Mouse (Mus musculus) heart, adult 8-10 months (tissue): ENCODE results near the gene Sox8. TPM values are rescaled to one million over a fixed set of nuclear protein-coding genes. Genes with fewer than 3 reads are reported as not detected.

Experiments
- DNase-seq: peaks from one replicate; pipeline ENCODE4 v3.0.0; 2022; ENCODE audit warnings: low spot score
- total RNA-seq, 4 experiments: library from RNA; stranded (reverse); gene quantifications; 2 replicates each; pipeline ENCODE4 v1.2.4; 2022

Sox8 gene
- total RNA-seq, 4 experiments from 2014 or later = 0.24 to 0.37 (median 0.32) TPM

DNA sequence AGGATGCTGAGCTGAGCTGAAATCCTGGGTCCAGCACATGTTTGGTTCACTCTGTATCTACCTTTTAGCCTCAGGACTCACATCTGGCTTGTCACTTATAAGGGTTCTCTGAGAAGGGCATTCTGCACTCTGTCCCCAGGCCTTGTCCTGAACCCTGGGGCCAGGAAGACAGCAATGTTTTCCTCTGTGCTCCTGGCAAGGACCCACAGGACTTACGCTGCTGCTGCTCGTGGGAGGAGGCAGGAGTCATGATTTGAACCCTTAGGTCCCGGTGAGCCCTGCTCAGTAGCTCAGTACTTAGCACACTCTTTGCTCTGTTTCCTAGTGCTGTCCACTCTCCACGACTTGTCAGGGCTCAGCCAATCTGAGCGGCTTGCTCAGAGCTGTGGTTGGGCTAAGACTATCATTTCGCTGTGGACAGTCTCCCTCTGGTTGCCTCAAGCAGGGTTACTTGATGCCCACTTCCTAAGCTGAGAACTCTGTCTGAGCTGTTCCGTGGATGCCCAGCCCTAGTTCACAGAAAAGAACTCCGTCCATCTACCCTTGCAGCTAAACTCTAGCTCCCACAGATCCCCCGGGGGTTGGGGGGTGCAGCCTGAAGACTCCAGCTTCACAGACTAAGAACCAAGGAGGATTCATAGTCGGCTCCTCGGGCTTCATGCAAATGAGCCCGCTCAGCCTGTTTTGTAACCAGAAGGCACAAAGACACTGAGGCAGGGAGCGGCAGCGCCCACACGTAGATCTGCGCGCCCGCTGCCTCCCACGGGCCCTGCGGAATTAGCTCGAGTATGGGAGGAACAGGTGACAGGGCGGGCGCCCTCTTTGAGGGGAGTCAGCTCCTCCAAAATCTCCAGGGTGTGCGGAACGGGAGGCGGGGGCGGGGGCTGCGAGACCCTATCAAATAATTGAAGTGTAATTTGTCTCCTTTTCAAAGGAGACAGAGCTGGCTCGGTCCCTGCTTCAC is 14.5 kb downstream of the Sox8 start:
- DNase-seq = no peak

DNA sequence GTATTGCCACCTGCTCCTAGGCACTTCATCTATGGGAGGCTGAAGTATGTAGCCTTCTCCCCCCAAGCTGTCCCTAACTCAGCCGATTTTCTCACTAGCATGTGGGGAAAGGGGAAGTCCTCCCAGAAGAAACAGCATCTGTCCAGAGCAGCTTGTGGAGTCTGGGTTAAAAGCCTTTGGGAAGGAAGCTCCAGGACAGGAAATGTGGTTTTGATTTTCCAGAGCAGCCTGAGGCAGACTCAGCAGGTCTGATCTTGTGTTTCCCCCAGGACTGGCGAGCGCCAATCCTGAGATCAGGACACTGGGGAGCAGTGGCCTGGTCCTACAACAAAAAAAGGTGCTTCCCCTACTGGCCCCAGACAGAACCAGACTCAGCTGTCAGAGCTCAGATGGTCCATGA is 15.3 kb downstream of the Sox8 start:
- DNase-seq = no peak

DNA sequence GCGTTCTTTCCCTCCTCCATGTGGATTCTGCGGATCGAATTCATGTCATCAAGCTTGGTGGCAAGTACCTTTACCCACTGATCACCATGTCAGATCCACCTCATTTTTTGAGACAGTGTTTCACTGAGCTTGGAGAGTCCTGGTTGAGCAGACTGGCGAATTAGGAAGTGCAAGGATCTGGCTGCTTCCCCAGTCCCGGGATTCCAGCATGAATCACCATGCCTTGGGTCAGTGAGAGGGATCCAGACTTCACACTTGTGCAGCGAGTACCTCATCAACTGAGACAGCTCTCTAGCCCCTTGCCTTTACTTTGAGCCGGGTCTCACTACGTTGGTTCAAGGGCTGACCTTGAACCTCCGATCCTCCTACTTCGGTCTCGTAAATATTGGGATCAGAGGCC is 19.2 kb downstream of the Sox8 start:
- DNase-seq = no peak

DNA sequence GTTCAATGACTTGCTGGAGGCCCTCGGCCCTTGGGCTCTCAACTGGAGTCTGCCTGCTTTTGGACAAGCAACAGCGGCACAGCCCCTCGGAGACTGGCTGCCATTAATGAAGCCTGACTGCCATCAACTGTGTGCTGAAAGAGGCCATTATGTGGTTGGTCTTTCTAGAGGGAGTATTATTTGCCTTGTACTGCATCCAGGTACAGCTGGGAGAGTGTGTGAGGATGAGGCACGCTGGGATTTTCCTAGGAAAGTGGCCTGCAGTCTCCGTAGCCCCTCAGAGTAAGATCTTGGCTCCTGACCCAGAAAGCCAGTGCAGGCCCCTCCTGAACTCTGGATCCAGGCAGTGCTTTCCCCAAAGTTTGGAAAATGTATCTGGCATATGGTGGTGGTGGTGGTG is 20.5 kb downstream of the Sox8 start:
- no peak for DNase-seq

DNA sequence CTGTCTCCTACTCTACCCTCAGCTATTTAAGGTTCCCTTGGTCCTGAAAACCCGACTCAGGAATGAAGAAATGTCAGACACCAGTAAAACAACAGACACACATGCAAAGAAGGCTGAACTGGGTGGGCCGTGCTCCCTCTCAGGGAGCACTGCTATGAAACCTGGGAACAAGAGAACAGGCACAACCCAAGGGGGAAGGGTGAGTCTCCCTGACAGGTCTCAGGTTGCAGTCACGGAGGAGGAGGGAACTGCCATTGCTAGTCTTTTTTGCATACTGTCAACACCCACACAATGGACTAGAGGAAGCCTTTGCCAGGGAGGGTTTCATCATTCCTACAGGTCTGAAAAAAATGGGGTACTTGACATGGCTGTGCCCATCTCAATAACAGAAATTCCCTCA is 23.5 kb downstream of the Sox8 start:
- DNase-seq = no peak

DNA sequence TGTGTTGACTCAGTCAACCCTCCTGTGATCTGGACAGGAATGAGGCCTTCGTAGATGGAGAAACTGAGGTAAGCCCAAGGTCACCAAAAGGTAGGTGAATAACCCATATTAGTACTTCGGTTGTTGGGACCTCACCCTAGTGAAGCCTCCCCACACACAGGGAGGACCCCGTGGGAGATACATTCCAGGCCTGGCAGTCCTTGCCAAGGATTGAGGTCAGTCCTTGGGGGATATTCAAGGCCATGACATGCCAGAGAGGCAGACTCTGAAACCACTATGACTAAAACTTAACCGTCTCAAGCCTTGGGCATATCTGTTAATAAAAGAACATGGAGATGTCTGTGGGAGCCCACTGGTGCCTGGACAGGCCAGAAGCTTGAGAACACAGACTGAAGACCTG is 28.7 kb downstream of the Sox8 start:
- DNase-seq = no peak

DNA sequence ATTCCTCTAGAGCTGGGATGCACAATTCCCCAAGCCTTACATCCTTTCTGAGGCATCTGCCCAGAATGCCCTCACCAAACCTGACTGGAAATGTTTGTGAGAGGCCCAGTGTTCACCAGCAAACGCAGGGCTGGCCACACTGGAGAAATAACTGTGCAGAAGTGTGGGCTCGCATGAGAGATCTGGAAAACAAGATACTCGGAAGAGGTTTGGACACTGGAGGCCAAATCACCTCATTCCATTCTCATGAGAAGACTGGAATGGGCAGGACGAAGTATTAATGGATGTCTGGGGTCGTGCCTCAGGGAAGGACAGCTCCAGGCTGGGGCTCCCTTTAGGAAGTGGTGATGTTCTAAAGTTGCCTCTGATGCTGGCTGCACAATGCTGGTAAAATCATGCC is 29.8 kb downstream of the Sox8 start:
- DNase-seq = no peak

DNA sequence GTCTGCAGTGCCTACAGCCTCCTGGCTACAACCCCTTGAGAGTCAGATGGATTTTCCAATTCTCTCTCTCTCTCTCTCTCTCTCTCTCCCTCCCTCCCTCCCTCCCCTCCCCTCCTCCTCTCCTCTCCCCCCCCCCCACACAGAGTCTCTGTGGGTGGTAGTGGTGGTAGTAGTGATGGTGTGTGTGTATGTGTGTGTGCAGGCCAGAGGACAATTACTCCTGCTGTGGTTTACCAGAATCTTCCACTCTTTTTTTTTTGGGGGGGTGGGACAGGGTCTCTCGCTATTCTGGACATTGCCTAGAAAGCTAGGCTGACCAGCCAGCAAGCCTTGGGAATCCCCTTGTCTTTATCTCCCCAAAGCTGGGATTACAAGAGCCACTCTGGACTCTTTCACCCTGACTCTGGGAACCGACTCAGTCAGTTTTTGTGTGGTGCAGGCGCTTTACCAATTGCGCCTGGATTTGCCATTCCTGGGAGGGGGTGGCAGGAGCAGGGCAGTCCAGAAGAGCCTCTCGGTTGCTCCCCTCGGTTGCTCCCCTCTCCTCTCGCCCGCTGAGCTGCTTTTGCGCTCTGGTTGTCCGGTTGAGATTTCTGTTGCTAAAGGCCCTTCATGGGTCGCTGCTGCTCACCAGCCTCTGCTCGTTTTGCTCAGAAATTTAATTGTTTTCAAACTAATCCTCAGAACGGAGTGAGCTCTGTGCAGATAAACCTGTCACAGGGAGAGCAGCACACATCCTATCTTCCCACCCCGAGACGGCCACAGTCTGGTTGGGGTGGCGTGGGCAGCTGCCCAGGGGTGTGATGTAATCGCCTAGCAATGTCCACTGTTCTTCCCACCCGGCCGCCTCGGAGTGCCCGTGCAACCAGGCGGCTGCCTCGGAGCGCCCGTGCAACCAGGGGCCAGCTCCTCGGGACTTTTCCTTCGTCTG is 31.3 kb downstream of the Sox8 start:
- DNase-seq = no peak

DNA sequence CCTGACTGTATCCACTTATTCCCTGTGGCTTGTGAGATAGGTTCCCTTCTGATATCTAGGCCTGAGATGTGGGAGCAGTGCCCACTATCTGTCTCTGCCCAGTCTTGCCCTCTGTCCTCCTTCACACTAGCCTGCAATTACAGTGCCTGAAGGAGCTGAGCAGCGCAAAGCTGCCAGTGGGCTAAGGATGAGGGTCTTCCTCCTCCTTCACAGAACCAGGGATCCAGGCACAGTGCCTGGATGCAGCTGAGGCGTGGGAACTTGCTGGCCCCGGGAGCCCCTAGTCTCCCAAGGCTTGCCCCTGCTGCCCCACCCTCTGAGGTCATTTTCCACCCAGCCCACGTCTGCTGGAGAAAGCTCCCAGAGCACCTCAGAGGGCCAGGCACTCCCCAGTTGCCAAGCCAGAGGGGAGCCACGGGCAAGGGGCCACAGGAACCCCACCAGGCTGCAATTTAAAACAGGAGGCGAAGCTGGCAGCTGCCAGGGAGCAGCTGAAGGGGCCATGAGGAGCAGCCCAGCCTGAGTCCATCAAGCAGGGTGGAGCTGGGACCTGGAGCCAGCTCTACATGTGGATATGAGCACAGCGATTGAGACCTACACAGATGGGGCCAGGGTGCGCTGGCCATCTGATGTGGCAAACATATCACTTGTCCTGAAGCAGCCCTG is 40.0 kb downstream of the Sox8 start:
- no peak for DNase-seq

DNA sequence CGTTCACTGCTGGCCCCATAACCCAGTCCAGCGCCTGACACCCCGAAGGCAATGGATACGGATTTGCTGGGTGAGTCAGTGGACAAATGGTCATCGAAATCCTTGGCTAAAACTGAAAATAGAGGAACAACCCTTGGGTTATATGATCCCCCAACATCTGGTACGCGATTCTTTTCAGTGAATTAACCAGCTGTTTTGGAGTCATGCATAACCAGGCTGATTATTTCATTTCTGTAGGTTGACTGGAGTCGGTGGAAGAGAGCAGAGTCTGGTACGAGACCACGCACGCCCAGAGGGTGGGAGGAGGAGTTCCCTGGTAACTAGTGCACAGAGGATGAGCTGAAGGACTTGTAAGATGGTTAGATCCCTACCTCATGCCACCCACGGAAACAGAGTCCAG is 48.4 kb downstream of the Sox8 start:
- no peak for DNase-seq

DNA sequence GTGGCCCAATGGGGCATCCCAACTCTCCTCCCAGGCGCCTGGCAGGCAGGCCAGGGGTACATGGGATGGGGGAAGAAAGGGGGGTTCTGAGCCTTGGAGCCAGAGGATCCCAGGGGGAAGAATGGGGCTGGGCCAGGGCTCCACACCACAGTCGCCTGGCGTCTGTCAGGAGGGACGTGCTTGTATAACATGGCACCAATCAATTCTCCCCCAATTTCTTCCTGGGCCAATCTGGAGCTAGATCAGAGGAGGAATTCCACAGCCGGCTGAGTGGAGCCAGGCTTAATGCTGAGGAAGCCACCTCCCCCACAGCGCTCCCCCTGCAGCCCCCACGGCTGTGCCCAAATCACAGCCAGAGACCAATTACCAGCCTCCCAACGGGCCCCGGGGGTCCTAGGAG is 50.0 kb downstream of the Sox8 start:
- no peak for DNase-seq

DNA sequence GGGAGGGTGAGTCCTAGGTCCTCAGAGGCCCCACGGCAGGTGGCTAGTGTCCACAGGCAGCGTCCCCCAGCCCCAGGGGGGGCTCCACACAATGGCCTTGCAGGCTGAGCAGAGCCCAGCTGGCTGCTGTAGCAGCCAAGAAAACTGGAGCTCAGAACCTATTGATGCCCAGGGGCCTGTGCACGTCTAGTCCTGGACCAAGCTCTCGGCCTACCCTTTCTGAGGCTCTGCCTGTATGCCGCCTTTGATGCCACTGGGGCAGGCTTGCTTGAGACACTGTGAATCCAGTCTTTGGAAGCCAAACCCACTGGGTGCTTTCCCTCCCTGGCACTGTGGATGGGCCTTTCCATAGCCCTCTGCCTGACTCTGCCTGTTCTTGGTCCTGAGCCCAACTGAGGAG is 51.0 kb downstream of the Sox8 start:
- DNase-seq = no peak

DNA sequence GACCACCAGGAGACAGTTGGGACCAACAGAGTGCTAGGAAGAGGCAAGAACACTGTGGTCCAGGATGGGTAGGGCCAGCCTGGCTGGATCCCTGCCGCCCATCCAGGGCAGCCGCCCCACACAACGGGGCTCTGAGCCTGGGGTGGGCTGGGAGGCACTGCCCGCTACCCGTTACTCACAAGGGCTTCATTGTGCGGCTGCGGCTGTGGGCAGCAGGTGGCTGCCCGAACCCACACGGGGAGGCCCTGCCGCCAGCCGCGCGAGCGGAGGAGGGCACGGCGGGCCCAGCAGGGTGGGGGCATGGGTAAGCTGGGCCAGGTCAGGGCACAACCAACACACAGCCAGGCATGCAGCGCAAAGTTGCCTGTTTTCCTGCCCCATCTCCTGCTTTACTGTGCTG is 52.3 kb downstream of the Sox8 start:
- no peak for DNase-seq

DNA sequence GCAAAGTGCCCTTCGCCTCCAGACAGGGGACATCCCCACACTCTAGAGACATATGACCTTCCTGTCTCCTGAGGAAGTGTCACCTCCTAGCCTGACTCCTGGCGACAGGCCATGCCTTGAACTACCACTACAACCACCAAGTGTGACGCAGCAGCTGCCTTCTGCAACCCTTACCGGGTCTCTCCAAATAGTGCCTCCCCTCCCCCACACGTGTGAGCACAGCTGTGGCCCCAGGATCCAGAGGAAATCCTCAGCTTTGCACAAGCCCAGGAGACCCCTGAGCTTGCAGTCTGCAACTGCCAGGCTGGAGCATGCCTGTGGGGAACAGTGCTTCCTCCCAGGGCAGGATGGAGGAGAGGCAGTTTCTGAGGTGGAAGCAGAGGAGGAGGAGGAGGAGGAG is 54.2 kb downstream of the Sox8 start:
- DNase-seq = no peak

Other genes starting within 250 kb of the Sox8 start
- under 1 TPM; 0.22 to 0.55 (median 0.39) TPM for gene Tpsab1, start 225.1 kb downstream of the Sox8 start, total RNA-seq
- gene Tpsb2, start 204.4 kb downstream of the Sox8 start, total RNA-seq = 1 to 10 TPM in 1 of 4 experiments, under 1 TPM in 3; 0.24 to 1.4 (median 0.72) TPM
- not detected for gene Tpsg1, start 201.4 kb downstream of the Sox8 start, total RNA-seq
- 1 to 10 TPM; 3.9 to 9.7 (median 7.7) TPM for gene Cacna1h, start 136.9 kb downstream of the Sox8 start, total RNA-seq
- under 1 TPM in 3 of 4 experiments, not detected in 1; 0.28 to 0.46 (median 0.33) TPM for gene Tekt4, start 116.1 kb downstream of the Sox8 start, total RNA-seq
- gene Sstr5, start 73.4 kb downstream of the Sox8 start, total RNA-seq = not detected
- 10 to 100 TPM; 30.7 to 34.2 (median 33.8) TPM for gene Lmf1, start 8.4 kb upstream of the Sox8 start, total RNA-seq
- 1 to 10 TPM in 2 of 4 experiments, not detected in 2; 1.1 to 2.0 TPM for gene Gng13, start 146.5 kb upstream of the Sox8 start, total RNA-seq
- gene Chtf18, start 156.7 kb upstream of the Sox8 start, total RNA-seq = 1 to 10 TPM; 1.2 to 2.1 (median 1.6) TPM
- gene Rpusd1, start 157.0 kb upstream of the Sox8 start, total RNA-seq = 1 to 10 TPM; 4.5 to 5.3 (median 4.6) TPM
- not detected for gene Mslnl, start 165.4 kb upstream of the Sox8 start, total RNA-seq
- 10 to 100 TPM in 3 of 4 experiments, 1 to 10 TPM in 1; 9.8 to 20.9 (median 17.6) TPM for gene Msln, start 183.7 kb upstream of the Sox8 start, total RNA-seq
- gene Narfl, start 203.1 kb upstream of the Sox8 start, total RNA-seq = 10 to 100 TPM; 43.8 to 48.8 (median 46.6) TPM
- gene Haghl, start 215.0 kb upstream of the Sox8 start, total RNA-seq = 10 to 100 TPM in 3 of 4 experiments, 1 to 10 TPM in 1; 8.5 to 18.4 (median 12.1) TPM
- under 1 TPM in 1 of 4 experiments, not detected in 3; 0.38 TPM for gene Ccdc78, start 215.9 kb upstream of the Sox8 start, total RNA-seq
- gene Fam173a, start 222.2 kb upstream of the Sox8 start, total RNA-seq = 10 to 100 TPM; 40.7 to 49.9 (median 44.9) TPM
- gene AC134908.4, start 225.0 kb upstream of the Sox8 start, total RNA-seq = 1 to 10 TPM in 1 of 4 experiments, under 1 TPM in 1, not detected in 2; 0.72 to 1.8 TPM
- gene Metrn, start 226.4 kb upstream of the Sox8 start, total RNA-seq = 10 to 100 TPM; 58.8 to 75.3 (median 65.7) TPM
- 1 to 10 TPM; 1.2 to 1.9 (median 1.5) TPM for gene Fbxl16, start 238.4 kb upstream of the Sox8 start, total RNA-seq